Mouse (Mus musculus): ENCODE results near the gene Mdm4.

Mdm4 gene

DNA sequence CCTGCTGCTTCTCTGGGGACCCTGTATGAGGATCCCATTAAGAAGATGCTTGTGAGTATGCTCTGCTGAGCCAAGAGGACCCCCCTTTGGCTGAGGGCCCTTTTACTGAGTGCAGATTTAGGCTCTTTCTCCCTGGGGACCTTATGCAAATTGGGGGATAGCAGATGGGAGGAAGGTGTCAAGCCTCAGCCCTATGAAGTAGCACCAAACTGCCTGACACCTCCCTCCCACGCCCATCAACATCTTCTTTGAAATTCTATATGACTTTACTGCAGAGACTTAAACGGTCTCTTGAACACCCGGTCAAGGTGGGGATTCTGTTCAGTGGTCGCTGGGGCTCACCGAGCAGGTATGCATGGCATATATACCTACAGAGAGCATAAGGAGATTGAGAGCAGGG, 22.7 kb upstream of the Mdm4 start:
- in situ Hi-C loops (cut with MboI, MseI), result loop anchor here (5.0 kb wide), 1 partner anchor 39 kb away; no protein-coding TSS in a partner anchor

GRCm38 (mm10) chr1:133051829-133052228, 21.5 kb upstream of the Mdm4 start:
- in situ Hi-C loops (cut with MboI, MseI), result loop anchor here (5.0 kb wide), 1 partner anchor 40 kb away; no protein-coding TSS in a partner anchor

GRCm38 (mm10) chr1:133050001-133050431, 19.7 kb upstream of the Mdm4 start:
- in situ Hi-C loops (cut with MboI, MseI), result loop anchor here (5.0 kb wide), 1 partner anchor 42 kb away; no protein-coding TSS in a partner anchor

DNA sequence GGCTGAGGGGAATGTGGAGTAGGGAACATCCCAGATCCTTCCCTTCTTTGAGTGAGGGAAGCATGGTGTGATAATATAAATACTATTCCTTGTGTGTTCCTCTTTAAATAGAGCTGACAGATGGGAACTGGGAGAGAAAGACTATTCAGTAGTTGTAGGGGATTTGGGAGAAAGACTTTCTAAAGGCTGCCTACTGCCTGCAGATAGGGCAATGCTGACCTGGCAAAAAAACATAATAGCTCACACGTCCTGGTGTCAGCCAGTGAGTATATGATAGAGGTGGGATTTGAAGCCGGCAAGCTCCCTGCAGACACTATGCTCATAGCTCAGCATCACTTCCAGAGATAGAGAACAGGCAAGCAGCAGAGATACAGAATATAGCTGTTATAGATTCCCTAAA, 18.3 kb upstream of the Mdm4 start:
- in situ Hi-C loops (cut with MboI, MseI), result loop anchor here (25.0 kb wide), 1 partner anchor 1039 kb away; the partner anchor contains the start of gene Btg2

DNA sequence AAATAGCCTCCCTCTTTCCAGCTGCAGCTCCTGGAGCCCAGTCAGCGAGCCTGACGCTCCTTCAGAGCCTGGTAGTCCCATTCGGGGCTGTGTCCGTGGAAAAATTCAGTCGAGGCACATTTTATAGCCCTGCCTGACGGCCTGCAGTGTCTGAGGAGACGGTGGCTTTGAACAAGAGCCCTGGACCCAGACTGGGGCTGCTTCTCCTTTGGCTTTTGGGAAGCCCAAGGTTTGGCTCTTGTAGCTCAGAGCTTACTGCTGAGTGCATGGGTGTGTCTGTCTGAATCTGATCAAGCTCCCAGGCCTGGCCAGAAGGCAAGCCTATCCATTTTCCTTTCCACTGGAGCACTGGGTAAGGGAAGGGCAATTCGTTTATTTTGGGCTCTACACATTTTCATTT, 17.2 kb upstream of the Mdm4 start:
- in situ Hi-C loops (cut with MboI, MseI), result loop anchor here (25.0 kb wide), 1 partner anchor 1040 kb away; the partner anchor contains the start of gene Btg2

DNA sequence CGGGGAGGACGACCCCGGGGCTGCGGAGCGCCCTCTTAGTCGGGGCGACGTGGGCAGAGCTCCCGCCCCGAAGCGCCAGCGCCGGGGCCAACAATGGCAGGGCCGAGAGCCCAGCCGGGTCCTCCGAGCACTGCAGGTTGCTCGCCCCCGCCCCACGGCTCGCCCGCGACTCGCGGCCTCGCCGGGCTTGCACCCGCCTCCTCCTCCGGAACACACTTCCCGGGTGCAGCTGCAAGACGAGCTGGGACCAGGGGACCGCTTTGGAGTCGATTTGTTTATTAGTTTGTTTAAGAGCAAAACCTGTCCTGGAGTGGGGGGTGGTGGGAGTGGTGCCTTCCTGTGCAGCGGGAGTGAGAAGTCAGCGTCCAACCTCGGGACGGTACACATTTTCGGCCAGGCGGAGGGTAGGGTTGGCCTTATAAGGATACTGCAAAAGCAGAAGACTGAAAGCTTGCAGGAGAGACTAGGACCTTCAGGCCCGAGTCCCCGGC, 16.1 kb upstream of the Mdm4 start:
- in situ Hi-C loops (cut with MboI, MseI), result loop anchor here (25.0 kb wide), 1 partner anchor 1041 kb away; the partner anchor contains the start of gene Btg2

DNA sequence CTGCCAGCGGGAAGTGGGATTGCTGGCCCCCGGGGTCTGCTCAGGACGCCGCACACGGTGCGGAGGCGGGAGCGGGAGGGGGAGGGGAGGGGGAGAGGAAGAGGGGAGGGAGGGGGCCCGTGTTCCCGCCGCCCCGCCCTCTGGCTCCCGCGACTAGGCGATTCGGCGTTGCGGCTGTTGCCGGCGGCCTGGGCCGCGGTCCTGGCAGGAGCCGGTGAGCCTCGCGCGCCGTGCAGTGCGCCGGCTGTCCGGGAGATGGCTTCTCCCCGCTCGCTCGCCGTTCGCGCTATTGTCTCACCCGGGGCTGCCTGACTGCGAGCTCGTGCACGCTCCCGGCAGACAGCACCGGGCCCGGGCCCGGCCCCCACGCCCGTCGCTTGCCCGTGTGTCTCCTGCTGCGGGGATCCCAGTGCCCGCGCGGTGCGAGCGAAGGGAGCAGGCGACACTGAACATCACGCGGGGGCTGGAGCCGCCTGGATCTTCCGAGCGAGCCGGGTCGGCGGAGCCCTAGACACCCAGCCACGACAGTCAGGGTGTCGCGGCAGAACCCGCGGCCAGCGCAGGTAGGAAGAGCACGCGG, 15.6 kb upstream of the Mdm4 start:
- in situ Hi-C loops (cut with MboI, MseI), result loop anchor here (25.0 kb wide), 1 partner anchor 1041 kb away; the partner anchor contains the start of gene Btg2

DNA sequence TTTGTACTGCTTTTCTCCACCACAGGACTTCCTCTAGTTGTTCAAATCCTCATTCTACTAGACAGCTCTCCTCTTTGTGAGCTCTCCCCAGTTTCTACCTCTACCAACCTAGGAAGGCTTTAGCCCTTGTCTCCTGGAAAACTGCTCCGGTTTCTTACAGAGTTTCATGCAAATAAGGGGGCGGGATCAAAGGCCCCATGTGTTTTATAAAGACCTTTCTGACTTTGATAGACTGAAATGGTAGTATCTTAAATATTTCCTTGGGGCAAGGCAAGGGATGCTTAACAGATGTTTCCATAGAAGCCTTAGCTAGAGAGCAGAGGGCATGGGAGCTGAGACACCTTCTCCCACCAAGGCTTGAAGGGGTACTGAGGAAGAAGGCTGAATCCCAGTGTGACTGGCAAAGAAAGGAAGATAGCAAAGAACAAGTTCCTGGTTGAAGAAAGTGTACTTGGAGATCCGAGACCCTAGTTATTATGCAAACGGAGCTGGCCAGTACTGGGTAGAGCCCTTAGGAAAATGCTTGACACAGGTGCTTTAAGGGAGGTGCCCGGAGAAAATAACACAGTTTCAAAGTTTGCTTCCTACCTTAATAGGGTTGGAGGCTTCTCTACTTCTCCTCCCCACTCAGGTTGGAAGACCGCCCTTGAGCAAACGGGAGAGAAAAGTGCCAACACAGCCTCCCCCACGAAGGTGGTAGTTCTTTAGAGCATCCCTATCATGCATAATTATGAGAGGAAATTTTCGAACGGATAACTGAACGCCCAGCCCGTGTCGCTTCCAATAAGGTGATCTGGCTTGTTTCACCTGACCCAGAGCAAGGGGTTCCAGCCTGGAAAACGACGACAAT, 14.9 kb upstream of the Mdm4 start, which contains the start of gene Pik3c2b:
Gene Pik3c2b (plus strand): TSS at position 657 of the 850 bp plus-strand sequence.
- in situ Hi-C loops (cut with MboI, MseI), result loop anchor here (25.0 kb wide), 1 partner anchor 1042 kb away; the partner anchor contains the start of gene Btg2

- in situ Hi-C loops (cut with MboI, MseI), result loop anchor here (25.0 kb wide), 1 partner anchor 1048 kb away; the partner anchor contains the start of gene Btg2
Observed at GRCm38 (mm10) chr1:133039505-133039949, 9.2 kb upstream of the Mdm4 start.

DNA sequence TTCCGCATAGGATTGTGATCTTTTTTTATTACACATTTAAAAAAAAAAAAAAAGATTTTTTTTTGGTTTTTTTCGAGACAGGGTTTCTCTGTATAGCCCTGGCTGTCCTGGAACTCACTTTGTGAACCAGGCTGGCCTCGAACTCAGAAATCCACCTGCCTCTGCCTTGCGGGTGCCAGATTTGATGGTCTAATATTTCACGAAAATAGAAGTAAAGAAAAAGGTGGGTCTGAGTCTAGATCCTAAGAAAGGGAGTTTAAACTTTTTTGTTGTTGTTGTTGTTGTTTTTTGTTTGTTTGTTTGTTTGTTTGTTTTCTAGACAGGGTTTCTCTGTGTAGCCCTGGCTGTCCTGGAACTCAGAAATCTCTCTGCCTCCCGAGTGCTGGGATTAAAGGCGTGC, 4.3 kb upstream of the Mdm4 start:
- in situ Hi-C loops (cut with MboI, MseI), result loop anchor here (25.0 kb wide), 1 partner anchor 1053 kb away; the partner anchor contains the start of gene Btg2

DNA sequence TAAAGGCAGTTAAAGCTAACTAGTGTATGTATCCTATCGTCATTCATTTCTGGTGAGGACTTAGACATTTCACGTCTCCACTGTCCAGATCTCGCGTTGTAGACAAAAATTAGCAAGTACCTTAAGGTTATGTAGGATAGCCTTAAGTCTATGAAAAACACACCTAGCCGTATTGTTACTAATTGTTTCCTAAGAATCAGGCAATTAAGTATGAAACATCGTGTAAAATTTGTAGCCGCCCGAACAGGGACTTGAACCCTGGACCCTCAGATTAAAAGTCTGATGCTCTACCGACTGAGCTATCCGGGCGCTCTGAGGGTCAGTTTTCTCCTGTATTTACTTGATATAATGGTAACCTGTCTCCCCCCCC, 3.7 kb upstream of the Mdm4 start:
- in situ Hi-C loops (cut with MboI, MseI), result loop anchor here (25.0 kb wide), 1 partner anchor 1053 kb away; the partner anchor contains the start of gene Btg2

DNA sequence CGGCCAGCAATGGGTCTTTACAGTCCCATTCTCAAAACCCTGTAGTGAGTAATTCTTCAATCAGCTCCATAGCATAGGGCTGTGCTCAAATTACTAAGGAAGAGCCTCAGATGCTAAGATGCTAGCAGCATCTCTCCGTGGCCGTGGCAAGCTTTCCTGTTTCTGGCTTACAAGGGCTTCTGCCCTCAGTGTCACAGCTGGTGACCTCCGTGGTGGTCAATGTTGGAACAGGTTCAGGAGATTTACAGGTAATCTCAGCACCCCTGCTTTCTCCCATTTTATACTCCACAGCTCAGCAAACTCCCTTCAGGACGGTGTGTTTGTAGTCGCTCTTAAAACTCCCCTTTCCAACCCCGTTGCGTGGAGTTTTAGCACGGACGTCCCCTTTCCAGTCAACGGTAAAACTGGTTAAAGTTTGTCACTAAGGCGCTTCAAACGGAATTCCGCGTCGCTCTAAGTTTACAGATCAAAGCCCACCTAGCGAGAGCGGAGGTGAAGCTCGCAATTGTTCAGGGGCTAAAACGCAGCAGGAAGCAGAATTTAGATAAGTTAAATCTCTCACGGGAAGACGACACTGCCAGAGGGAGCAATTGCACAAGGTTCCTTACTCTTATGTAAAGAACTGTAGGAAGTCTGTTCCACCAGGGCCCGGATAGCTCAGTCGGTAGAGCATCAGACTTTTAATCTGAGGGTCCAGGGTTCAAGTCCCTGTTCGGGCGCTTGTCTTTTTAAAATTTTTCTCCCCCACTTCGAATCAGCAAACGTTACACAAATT, 3.1 kb upstream of the Mdm4 start:
- in situ Hi-C loops (cut with MboI, MseI), result loop anchor here (25.0 kb wide), 1 partner anchor 1054 kb away; the partner anchor contains the start of gene Btg2

DNA sequence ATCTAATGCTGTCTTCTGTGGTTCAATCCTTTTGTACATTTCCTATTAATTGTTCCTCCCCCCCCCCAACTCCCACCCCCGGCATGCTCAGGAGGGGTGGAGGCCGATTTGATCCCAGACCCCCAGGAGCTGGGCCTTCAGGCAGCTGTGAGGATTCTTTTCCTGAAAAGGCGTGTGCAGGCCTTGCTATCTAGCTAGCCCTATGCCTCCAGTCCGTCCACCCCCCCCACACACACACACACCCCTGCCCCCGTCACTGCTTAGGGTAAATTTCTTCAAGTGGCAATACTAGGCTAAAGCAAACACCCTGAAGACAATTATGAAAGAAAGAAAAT, 2.6 kb upstream of the Mdm4 start:
- in situ Hi-C loops (cut with MboI, MseI), result loop anchor here (25.0 kb wide), 1 partner anchor 1054 kb away; the partner anchor contains the start of gene Btg2

DNA sequence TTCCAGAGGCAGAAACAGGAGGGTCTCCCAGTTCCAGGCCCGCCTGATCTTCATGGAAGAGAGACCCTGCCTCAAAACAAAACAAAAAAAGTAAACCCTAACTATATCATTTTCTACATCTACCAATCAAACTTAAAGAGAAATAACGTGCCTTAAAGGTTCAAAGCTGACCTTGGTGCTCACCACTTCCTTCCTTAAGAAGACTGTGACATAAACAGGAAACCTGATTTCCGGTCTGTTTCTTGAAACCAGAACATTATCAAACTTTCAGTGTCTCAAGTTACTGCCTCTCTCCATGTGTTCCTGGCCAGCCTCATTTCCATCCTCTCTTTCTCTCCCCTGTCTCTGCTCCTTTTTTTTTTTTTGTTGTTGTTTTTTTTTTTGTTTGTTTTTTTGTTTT, 617 bp downstream of the Mdm4 start:
- in situ Hi-C loops (cut with MboI, MseI), result loop anchor here (10.0 to 25.0 kb wide), 2 partner anchors 1058 to 1485 kb away; partner anchors contain the start of gene Btg2

- in situ Hi-C loops (cut with MboI, MseI), result loop anchor here (10.0 to 25.0 kb wide), 2 partner anchors 1059 to 1487 kb away; partner anchors contain the start of gene Btg2
Observed at GRCm38 (mm10) chr1:133027980-133028379, 2.4 kb downstream of the Mdm4 start.

DNA sequence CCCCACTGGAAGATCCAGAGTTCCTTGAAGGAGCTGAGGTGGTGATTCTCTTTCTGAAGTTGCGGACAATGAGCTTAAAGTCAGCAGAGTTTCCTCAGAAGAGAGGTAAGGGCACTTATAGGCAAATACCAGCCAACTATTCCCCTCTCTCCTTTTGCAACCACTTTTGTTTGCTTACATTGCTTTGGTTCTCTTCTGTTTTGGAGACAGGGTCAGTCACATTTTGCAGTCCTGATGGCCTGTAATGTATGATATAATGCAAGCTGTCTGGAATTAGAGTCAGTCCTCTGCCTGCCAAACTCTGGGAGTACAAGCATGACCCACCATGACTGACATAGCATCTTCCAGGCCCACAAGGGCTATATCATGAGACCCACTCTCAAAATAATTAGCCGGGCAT, 3.2 kb downstream of the Mdm4 start:
- in situ Hi-C loops (cut with MboI, MseI), result loop anchor here (10.0 to 25.0 kb wide), 2 partner anchors 1060 to 1488 kb away; partner anchors contain the start of gene Btg2

GRCm38 (mm10) chr1:133025796-133026190, 4.6 kb downstream of the Mdm4 start:
- in situ Hi-C loops (cut with MboI, MseI), result loop anchor here (10.0 to 25.0 kb wide), 2 partner anchors 1062 to 1489 kb away; partner anchors contain the start of gene Btg2

DNA sequence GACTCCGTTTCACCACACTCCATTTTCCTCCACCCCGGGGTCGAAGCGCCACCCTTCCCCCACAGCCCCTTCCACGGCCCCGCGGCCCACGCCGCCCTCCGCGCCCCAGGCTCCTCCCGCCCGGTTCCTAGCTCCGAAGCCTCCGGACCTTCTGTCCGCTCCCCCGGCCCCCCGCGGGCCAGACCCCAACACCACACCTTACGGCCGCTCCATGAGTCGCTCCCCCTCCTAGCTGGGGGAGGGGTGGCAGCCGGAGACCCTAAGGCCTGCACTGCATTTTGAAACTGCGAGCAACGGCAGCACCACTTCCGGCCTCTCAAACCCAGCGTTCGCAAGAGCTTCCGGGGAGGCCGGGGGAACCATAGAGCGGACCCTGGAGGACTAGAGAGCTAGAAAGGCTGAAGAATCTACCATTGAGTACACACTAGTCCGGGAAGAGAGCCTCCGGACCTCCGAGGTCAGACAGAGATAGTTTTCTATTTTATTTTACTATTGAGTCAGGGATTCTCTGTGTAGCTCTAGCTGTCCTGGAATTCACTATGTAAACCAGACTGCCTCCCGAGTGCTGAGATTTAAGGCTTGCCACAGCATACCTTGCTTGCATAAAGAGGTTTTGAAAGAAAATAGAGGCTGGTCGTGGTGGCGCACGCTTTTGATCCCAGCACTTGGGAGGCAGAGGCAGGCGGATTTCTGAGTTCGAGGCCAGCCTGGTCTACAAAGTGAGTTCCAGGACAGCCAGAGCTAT, 5.1 kb downstream of the Mdm4 start:
- in situ Hi-C loops (cut with MboI, MseI), result loop anchor here (10.0 to 25.0 kb wide), 2 partner anchors 1062 to 1490 kb away; partner anchors contain the start of gene Btg2

- in situ Hi-C loops (cut with MboI, MseI), result loop anchor here (10.0 to 25.0 kb wide), 2 partner anchors 537 to 1490 kb away; partner anchors contain the start of gene Rbbp5
Observed at GRCm38 (mm10) chr1:133024426-133024825, 5.9 kb downstream of the Mdm4 start.

DNA sequence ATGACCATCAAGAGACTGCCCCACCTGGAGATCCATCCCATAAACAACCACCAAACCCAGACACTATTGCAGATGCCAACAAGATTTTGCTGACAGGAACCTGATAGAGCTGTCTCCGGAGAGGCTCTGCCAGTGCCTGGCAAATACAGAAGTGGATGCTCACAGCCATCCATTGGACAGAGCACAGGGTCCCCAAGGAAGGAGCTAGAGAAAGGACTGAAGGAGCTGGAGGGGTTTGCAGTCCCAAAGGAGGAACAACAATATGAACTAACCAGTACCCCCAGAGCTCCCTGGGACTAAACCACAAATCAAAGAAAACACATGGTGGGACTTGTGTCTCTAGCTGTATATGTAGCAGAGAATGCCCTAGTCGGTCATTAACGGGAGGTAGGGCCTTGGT, 6.6 kb downstream of the Mdm4 start:
- in situ Hi-C loops (cut with MboI, MseI), result loop anchor here (10.0 to 25.0 kb wide), 2 partner anchors 536 to 1491 kb away; partner anchors contain the start of gene Rbbp5

All from T-helper 2 cell (primary cell).